Mouse (Mus musculus): ENCODE data around the gene Arhgap30.

Gene Arhgap30

GRCm38 (mm10) chr1:171375646-171376097 lies 13.1 kb upstream of the Arhgap30 start:
- DNase-seq (ENCODE audit: low read depth, low spot score): no peak

- no peak for DNase-seq (ENCODE audit: low read depth, low spot score)
Observed at GRCm38 (mm10) chr1:171378298-171378697, 10.5 kb upstream of the Arhgap30 start.

- peak; percentile 45 for DNase-seq (ENCODE audit: low read depth, low spot score)
Observed at GRCm38 (mm10) chr1:171379935-171380599, 8.7 kb upstream of the Arhgap30 start.

GRCm38 (mm10) chr1:171382096-171382620 lies 6.6 kb upstream of the Arhgap30 start:
- DNase-seq (ENCODE audit: low read depth, low spot score): no peak

- no peak for DNase-seq (ENCODE audit: low read depth, low spot score)
Observed at GRCm38 (mm10) chr1:171384361-171384760, 4.4 kb upstream of the Arhgap30 start.

- no peak for DNase-seq (ENCODE audit: low read depth, low spot score)
Observed at GRCm38 (mm10) chr1:171385171-171385570, 3.6 kb upstream of the Arhgap30 start.

GRCm38 (mm10) chr1:171387099-171387498 lies 1.7 kb upstream of the Arhgap30 start:
- no peak for DNase-seq (ENCODE audit: low read depth, low spot score)

GRCm38 (mm10) chr1:171390101-171390500 lies 1.3 kb downstream of the Arhgap30 start:
- no peak for DNase-seq (ENCODE audit: low read depth, low spot score)

- no peak for DNase-seq (ENCODE audit: low read depth, low spot score)
Observed at GRCm38 (mm10) chr1:171401821-171402220, 13.1 kb downstream of the Arhgap30 start.

- DNase-seq (ENCODE audit: low read depth, low spot score): no peak
Observed at GRCm38 (mm10) chr1:171402991-171403390, 14.2 kb downstream of the Arhgap30 start.

GRCm38 (mm10) chr1:171407263-171407662 lies 18.5 kb downstream of the Arhgap30 start:
- no peak for DNase-seq (ENCODE audit: low read depth, low spot score)

- no peak for DNase-seq (ENCODE audit: low read depth, low spot score)
Observed at GRCm38 (mm10) chr1:171410231-171410630, 21.5 kb downstream of the Arhgap30 start.

GRCm38 (mm10) chr1:171410947-171411484 lies 22.3 kb downstream of the Arhgap30 start, which contains the start of gene Usf1:
TSS of gene Usf1 (plus strand) at chr1:171411313.
- DNase-seq (ENCODE audit: low read depth, low spot score): peak; percentile 91

GRCm38 (mm10) chr1:171411492-171411941 lies 22.8 kb downstream of the Arhgap30 start:
- DNase-seq (ENCODE audit: low read depth, low spot score): no peak

GRCm38 (mm10) chr1:171412001-171412441 lies 23.3 kb downstream of the Arhgap30 start:
- no peak for DNase-seq (ENCODE audit: low read depth, low spot score)

- DNase-seq (ENCODE audit: low read depth, low spot score): no peak
Observed at GRCm38 (mm10) chr1:171412446-171412845, 23.7 kb downstream of the Arhgap30 start.

- DNase-seq (ENCODE audit: low read depth, low spot score): no peak
Observed at GRCm38 (mm10) chr1:171413608-171414007, 24.9 kb downstream of the Arhgap30 start.

GRCm38 (mm10) chr1:171418660-171419059 lies 29.9 kb downstream of the Arhgap30 start, which contains the start of gene Tstd1:
TSS of gene Tstd1 (plus strand) at chr1:171418872.
- no peak for DNase-seq (ENCODE audit: low read depth, low spot score)

- DNase-seq (ENCODE audit: low read depth, low spot score): no peak
Observed at GRCm38 (mm10) chr1:171419291-171419882, 30.6 kb downstream of the Arhgap30 start.

- no peak for DNase-seq (ENCODE audit: low read depth, low spot score)
Observed at GRCm38 (mm10) chr1:171419905-171420304, 31.2 kb downstream of the Arhgap30 start.

- no peak for DNase-seq (ENCODE audit: low read depth, low spot score)
Observed at GRCm38 (mm10) chr1:171422504-171423095, 33.8 kb downstream of the Arhgap30 start.

GRCm38 (mm10) chr1:171424638-171425037 lies 35.9 kb downstream of the Arhgap30 start:
- no peak for DNase-seq (ENCODE audit: low read depth, low spot score)

All from retina, adult 2 months (tissue).